Mouse (Mus musculus) liver, embryonic 11.5 days (tissue): Measurements from ENCODE around the gene Exosc7. TPM values are rescaled to one million over a fixed set of nuclear protein-coding genes. Genes with fewer than 3 reads are reported as not detected.

Source experiments
- polyA plus RNA-seq: library from polyadenylated mRNA; unstranded; fragments of >200 nt; fragmentation: Nextera tagmentation; extraction: Ambion mirVana; gene quantifications from 2 replicates; pipeline ENCODE4 v1.2.1, GENCODE M21; 2014

The Exosc7 gene
- polyA plus RNA-seq, 1 experiment from 2014 or later = 191 TPM

Other genes with a start within 250 kb of the Exosc7 start
- 43.5 and 50.2 TPM in 2 replicates for gene Zfp445, start 247.2 kb upstream of the Exosc7 start, polyA plus RNA-seq
- gene Zkscan7, start 227.5 kb upstream of the Exosc7 start, polyA plus RNA-seq = 1.1 and 2.0 TPM in 2 replicates
- gene Zfp105, start 190.1 kb upstream of the Exosc7 start, polyA plus RNA-seq = 11.1 and 11.6 TPM in 2 replicates
- 31.9 and 32.5 TPM in 2 replicates for gene 1110059G10Rik, start 162.2 kb upstream of the Exosc7 start, polyA plus RNA-seq
- 63.2 and 67.3 TPM in 2 replicates for gene Kif15, start 162.2 kb upstream of the Exosc7 start, polyA plus RNA-seq
- 8.8 and 11.6 TPM in 2 replicates for gene Tmem42, start 91.9 kb upstream of the Exosc7 start, polyA plus RNA-seq
- 0.23 and 0.35 TPM in 2 replicates for gene Tgm4, start 78.5 kb upstream of the Exosc7 start, polyA plus RNA-seq
- 54.8 and 57.0 TPM in 2 replicates for gene Zdhhc3, start within 50 bp of the Exosc7 start, polyA plus RNA-seq
- not detected in 2 replicates for gene Clec3b, start 37.7 kb downstream of the Exosc7 start, polyA plus RNA-seq
- 0.59 and 0.83 TPM in 2 replicates for gene Cdcp1, start 102.8 kb downstream of the Exosc7 start, polyA plus RNA-seq
- 7.2 and 9.8 TPM in 2 replicates for gene Tmem158, start 147.5 kb downstream of the Exosc7 start, polyA plus RNA-seq